10 mouse cellular contexts compared by ENCODE assay signal in the genomic region with DNA sequence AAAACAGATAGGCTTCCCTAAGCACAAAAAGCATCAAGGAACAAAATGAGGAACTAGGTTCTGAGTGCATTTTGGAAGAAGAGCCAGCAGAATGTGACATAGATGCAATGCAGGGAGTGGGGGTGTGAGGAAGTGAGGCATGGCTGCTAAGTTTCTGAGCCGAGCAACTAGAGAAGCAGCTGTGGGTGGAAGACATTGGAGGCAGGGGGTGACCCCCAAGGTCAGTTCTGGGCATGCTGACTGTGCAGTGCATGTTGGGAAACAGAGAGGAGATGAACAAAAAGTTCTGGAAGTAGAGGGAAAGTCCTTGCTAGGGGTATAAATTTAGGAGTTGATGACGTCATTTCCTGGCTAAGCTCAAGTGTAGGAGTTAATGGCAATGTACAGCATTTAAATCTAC. TPM values are rescaled to one million over a fixed set of nuclear protein-coding genes. Genes with fewer than 3 reads are reported as not detected.
DNase-seq lines count a peak whose midpoint lies in the region; ATAC-seq lines count a peak whose summit lies in the region.
"Had no signal": no experiment of that assay in that cellular context is flagged by ENCODE, and none has a peak within 500 bp of the region (broad histone marks: within the 10 kb centered on the region; RNA-seq: fewer than 3 reads in every experiment).

No protein-coding gene starts in this region.

- no peak overlapping the region for H3K27ac ChIP-seq in kidney, embryonic 16.5 days (ENCODE audit: low read length)
- H3K27ac ChIP-seq: embryonic facial prominence, embryonic 15.5 days; layer of hippocampus, adult 2 months had no signal

- ATAC-seq in kidney, embryonic 16.5 days (ENCODE audit: low FRiP score, low TSS enrichment) = no peak
- peak; percentile 89 for ATAC-seq in common myeloid progenitor, adult 5-6 weeks (replicated peaks; ENCODE audit: low read depth, poor library complexity, severe bottlenecking)

- no peaks in the 10 kb centered on the region for H3K36me3 ChIP-seq in kidney, embryonic 16.5 days (ENCODE audit: insufficient read depth, low read length)
- H3K36me3 ChIP-seq: embryonic facial prominence, embryonic 15.5 days had no signal

- DNase-seq in kidney, postnatal 25 days = peak; percentile 10 to 58
- DNase-seq in left cerebral cortex, postnatal 14 days (ENCODE audit: low spot score in 2 of 2) = peak; percentile 29 to 65
- DNase-seq in right cerebral cortex, postnatal 36 days (ENCODE audit: low spot score in 2 of 2) = peak; percentile 34 to 36
- DNase-seq in urinary bladder, postnatal 25 days (ENCODE audit: low spot score) = no peak
- DNase-seq in testis, postnatal 10 days (ENCODE audit: low spot score) = no peak
- no peak for DNase-seq in urinary bladder, postnatal 10 days (ENCODE audit: low spot score)

- no peak overlapping the region for H3K9ac ChIP-seq in kidney, embryonic 16.5 days (replicated peaks; ENCODE audit: low read length)
- H3K9ac ChIP-seq: embryonic facial prominence, embryonic 15.5 days had no signal

- H3K27me3 ChIP-seq in kidney, embryonic 16.5 days (ENCODE audit: insufficient read depth, low read length) = no peaks in the 10 kb centered on the region

- H3K4me1 ChIP-seq in kidney, embryonic 16.5 days (ENCODE audit: insufficient read depth, low read length) = 0 out of 2 replicates have a peak, but pooled peaks cover 11% of the 10 kb centered on the region

- WGBS in kidney, embryonic 16.5 days = 16% methylated on average over 2 of the region's 2 CpGs

- no peak overlapping the region for H3K4me2 ChIP-seq in kidney, embryonic 16.5 days (replicated peaks; ENCODE audit: low read depth, low read length)
- H3K4me2 ChIP-seq: embryonic facial prominence, embryonic 15.5 days had no signal

- intact Hi-C loops in left cerebral cortex, postnatal 14 days (cut with DNase I) = loop anchor here (5.0 kb wide), 1 partner anchor 106 kb away; no protein-coding TSS in a partner anchor

- no peaks in the 10 kb centered on the region for H3K9me3 ChIP-seq in kidney, embryonic 16.5 days (ENCODE audit: low read length)
- H3K9me3 ChIP-seq: embryonic facial prominence, embryonic 15.5 days had no signal

- no peak overlapping the region for H3K4me3 ChIP-seq in kidney, embryonic 16.5 days (ENCODE audit: low read length)
- H3K4me3 ChIP-seq: embryonic facial prominence, embryonic 15.5 days; layer of hippocampus, adult 2 months had no signal

RNA-seq across cellular contexts. Expression of a gene that starts 21.4 kb away (rescaled TPM):
- 28.3 and 32.1 TPM in 2 replicates for polyA plus RNA-seq in kidney, embryonic 16.5 days (2015; fragmentation: Nextera tagmentation; extraction: Ambion mirVana)
- total RNA-seq in common myeloid progenitor, adult 5-6 weeks (2017) = 26.4 and 32.9 TPM in 2 replicates
- 10 to 100 TPM; 18.0 to 18.9 TPM for total RNA-seq in left cerebral cortex, postnatal 14 days (2021)

RNA-seq across cellular contexts. Expression of a gene that starts 33.4 kb away (rescaled TPM):
- 3.0 and 3.3 TPM in 2 replicates for polyA plus RNA-seq in kidney, embryonic 16.5 days (2015; fragmentation: Nextera tagmentation; extraction: Ambion mirVana)
- total RNA-seq in common myeloid progenitor, adult 5-6 weeks (2017) = 0.49 and 0.78 TPM in 2 replicates
- total RNA-seq in left cerebral cortex, postnatal 14 days (2021) = 10 to 100 TPM; 46.3 to 56.7 TPM

Comparison
In these comparisons a context has a peak if more than half of its experiments do, and no peak if none do; other contexts are left out.
1. DNase-seq: peak in kidney, postnatal 25 days (2 of 2), left cerebral cortex, postnatal 14 days (2 of 2) and right cerebral cortex, postnatal 36 days (2 of 2); none in urinary bladder, postnatal 25 days (single experiment), testis, postnatal 10 days (single experiment) and urinary bladder, postnatal 10 days (single experiment).
2. RNA of a gene that starts 33.4 kb away (total RNA-seq): 46.3 to 56.7 TPM in left cerebral cortex, postnatal 14 days; 0.49 to 0.78 TPM in common myeloid progenitor, adult 5-6 weeks; every median in the first group is over 10 times any median in the second.